Mouse (Mus musculus) lung, postnatal 0 days (tissue): ENCODE results near the gene Cyb5d1. TPM values are rescaled to one million over a fixed set of nuclear protein-coding genes. Genes with fewer than 3 reads are reported as not detected.

Source experiments
- ATAC-seq: fragments of 200-750 bp; cut with Nextera tagmentation; 2 replicates; pipeline ENCODE4 v1.8.0; 2017; ENCODE audit warnings: moderate library complexity
- DNase-seq: peaks from one replicate; pipeline ENCODE4 v3.0.0-alpha.2; 2016; ENCODE audit warnings: low spot score
- H3K27ac ChIP-seq: fragments of 300-500 bp; sonication (generic); 2 replicates; pipeline ENCODE4 v1.5.1; 2014; ENCODE audit warnings: antibody characterized with exemption, mild to moderate bottlenecking, low read length, mixed read lengths
- H3K27me3 ChIP-seq: fragments of 300-500 bp; sonication (generic); replicated peaks from 2 replicates; pipeline ENCODE4 v1.6.1; 2014; ENCODE audit warnings: low read length, mixed read lengths; ENCODE audit not compliant: insufficient read depth
- H3K36me3 ChIP-seq: fragments of 300-500 bp; sonication (generic); 2 replicates; pipeline ENCODE4 v1.6.1; 2014; ENCODE audit warnings: low read length, mixed read lengths; ENCODE audit not compliant: insufficient read depth
- H3K4me1 ChIP-seq: fragments of 300-500 bp; sonication (generic); 2 replicates; pipeline ENCODE4 v1.6.1; 2014; ENCODE audit warnings: antibody characterized with exemption, low read depth, low read length, mixed read lengths; ENCODE audit not compliant: insufficient read depth
- H3K4me2 ChIP-seq: fragments of 300-500 bp; sonication (generic); replicated peaks from 2 replicates; pipeline ENCODE4 v1.6.1; 2014; ENCODE audit warnings: low read depth, mild to moderate bottlenecking, low read length, moderate library complexity, mixed read lengths
- H3K4me3 ChIP-seq: fragments of 300-500 bp; sonication (generic); 2 replicates; pipeline ENCODE4 v1.5.1; 2014; ENCODE audit warnings: low read depth, low read length
- H3K9ac ChIP-seq: fragments of 300-500 bp; sonication (generic); replicated peaks from 2 replicates; pipeline ENCODE4 v1.6.1; 2014; ENCODE audit warnings: low read depth, mild to moderate bottlenecking
- H3K9me3 ChIP-seq: fragments of 300-500 bp; sonication (generic); 2 replicates; pipeline ENCODE4 v1.6.1; 2016; ENCODE audit warnings: low read length, mixed read lengths
- CTCF ChIP-seq: IDR thresholded peaks from 2 replicates; pipeline ENCODE4 v1.5.1; 2016; ENCODE audit warnings: antibody characterized with exemption, mild to moderate bottlenecking
- EP300 ChIP-seq: IDR thresholded peaks from 2 replicates; pipeline ENCODE4 v1.6.1; 2016; ENCODE audit warnings: antibody characterized with exemption, mild to moderate bottlenecking, control low read depth
- WGBS: fragments of 180-500 bp; shearing (Covaris S2); extraction: QIAGEN DNeasy Blood & Tissue Kit; methylation state at CpG from one replicate; pipeline ENCODE4 v1.1.7; 2014; 5-methylcytosine and 5-hydroxymethylcytosine counted together
- polyA plus RNA-seq: library from polyadenylated mRNA; unstranded; fragments of >200 nt; fragmentation: Nextera tagmentation; extraction: Ambion mirVana; gene quantifications from 2 replicates; pipeline ENCODE4 v1.2.1, GENCODE M21; 2015

Cyb5d1 gene
- polyA plus RNA-seq, 1 experiment from 2014 or later, result 16.3 TPM

- peak; percentile 7; the same call in 1 of the 2 replicates for ATAC-seq
- H3K9ac ChIP-seq, result no peak overlapping the region
- no peak for TF ChIP-seq CTCF
- no peak for TF ChIP-seq EP300
- H3K4me2 ChIP-seq, result no peak overlapping the region
- WGBS, result 57% methylated on average over 14 of the region's 14 CpGs
- DNase-seq, result peak; percentile 32
- no peaks in the 10 kb centered on the region for H3K9me3 ChIP-seq
- no peak overlapping the region for H3K4me3 ChIP-seq
- no peaks in the 10 kb centered on the region for H3K27me3 ChIP-seq
- H3K36me3 ChIP-seq, result no peaks in the 10 kb centered on the region
- H3K4me1 ChIP-seq, result no peaks in the 10 kb centered on the region
- H3K27ac ChIP-seq, result no peak overlapping the region
Measured at GRCm38 (mm10) chr11:69389531-69390399, 5.7 kb downstream of the Cyb5d1 start.

GRCm38 (mm10) chr11:69388680-69389079, 6.8 kb downstream of the Cyb5d1 start:
- H3K27me3 ChIP-seq, result no peaks in the 10 kb centered on the region
- no peak overlapping the region for H3K4me3 ChIP-seq
- H3K36me3 ChIP-seq, result no peaks in the 10 kb centered on the region
- H3K27ac ChIP-seq, result no peak overlapping the region
- H3K9me3 ChIP-seq, result no peaks in the 10 kb centered on the region
- ATAC-seq (no peak), DNase-seq (no peak)
- TF ChIP-seq CTCF (peak; percentile 20; the same call in 1 of the 2 replicates), EP300 (no peak)
- WGBS, result 98% methylated on average over 4 of the region's 4 CpGs
- no peak overlapping the region for H3K9ac ChIP-seq
- no peaks in the 10 kb centered on the region for H3K4me1 ChIP-seq
- H3K4me2 ChIP-seq, result no peak overlapping the region

GRCm38 (mm10) chr11:69386758-69387157, 8.7 kb downstream of the Cyb5d1 start:
- DNase-seq (no peak), ATAC-seq (no peak)
- Histone ChIP-seq H3K4me2 (no peak overlapping the region), H3K27ac (no peak overlapping the region), H3K9me3 (no peaks in the 10 kb centered on the region), H3K4me1 (no peaks in the 10 kb centered on the region), H3K36me3 (no peaks in the 10 kb centered on the region), H3K4me3 (no peak overlapping the region), H3K9ac (no peak overlapping the region), H3K27me3 (no peaks in the 10 kb centered on the region)
- 62% methylated on average over 7 of the region's 7 CpGs for WGBS
- peak; percentile 38 for TF ChIP-seq CTCF
- TF ChIP-seq EP300, result no peak

GRCm38 (mm10) chr11:69384979-69385378, 10.5 kb downstream of the Cyb5d1 start:
- Histone ChIP-seq H3K4me2 (no peak overlapping the region), H3K9me3 (no peaks in the 10 kb centered on the region), H3K4me3 (no peak overlapping the region), H3K27ac (no peak overlapping the region), H3K9ac (no peak overlapping the region), H3K36me3 (no peaks in the 10 kb centered on the region), H3K4me1 (no peaks in the 10 kb centered on the region), H3K27me3 (no peaks in the 10 kb centered on the region)
- WGBS, result 77% methylated on average over 6 of the region's 6 CpGs
- TF ChIP-seq CTCF, result no peak
- ATAC-seq (no peak), DNase-seq (no peak)

- 69% methylated on average over 10 of the region's 10 CpGs for WGBS
- DNase-seq, result no peak
Measured at GRCm38 (mm10) chr11:69382478-69383105, 12.8 kb downstream of the Cyb5d1 start.

GRCm38 (mm10) chr11:69381356-69381755, 14.1 kb downstream of the Cyb5d1 start:
- ATAC-seq (no peak), DNase-seq (no peak)
- TF ChIP-seq CTCF (no peak), EP300 (no peak)
- Histone ChIP-seq H3K27ac (no peak overlapping the region), H3K36me3 (no peaks in the 10 kb centered on the region), H3K4me3 (no peak overlapping the region), H3K9ac (no peak overlapping the region), H3K4me2 (no peak overlapping the region), H3K4me1 (no peaks in the 10 kb centered on the region), H3K27me3 (no peaks in the 10 kb centered on the region; the same call in 1 of the 2 replicates), H3K9me3 (no peaks in the 10 kb centered on the region)
- 69% methylated on average over 6 of the region's 6 CpGs for WGBS

More at GRCm38 (mm10) chr11:69382478-69383105, 12.8 kb downstream of the Cyb5d1 start:
- Histone ChIP-seq H3K4me3 (no peak overlapping the region), H3K27me3 (no peaks in the 10 kb centered on the region; the same call in 1 of the 2 replicates), H3K36me3 (no peaks in the 10 kb centered on the region), H3K4me2 (no peak overlapping the region), H3K9ac (no peak overlapping the region), H3K27ac (no peak overlapping the region), H3K4me1 (no peaks in the 10 kb centered on the region), H3K9me3 (no peaks in the 10 kb centered on the region)
- TF ChIP-seq EP300 (no peak), CTCF (no peak)
- no peak for ATAC-seq
